Comparison of ENCODE assay signal across 26 mouse cellular contexts in the genomic region with DNA sequence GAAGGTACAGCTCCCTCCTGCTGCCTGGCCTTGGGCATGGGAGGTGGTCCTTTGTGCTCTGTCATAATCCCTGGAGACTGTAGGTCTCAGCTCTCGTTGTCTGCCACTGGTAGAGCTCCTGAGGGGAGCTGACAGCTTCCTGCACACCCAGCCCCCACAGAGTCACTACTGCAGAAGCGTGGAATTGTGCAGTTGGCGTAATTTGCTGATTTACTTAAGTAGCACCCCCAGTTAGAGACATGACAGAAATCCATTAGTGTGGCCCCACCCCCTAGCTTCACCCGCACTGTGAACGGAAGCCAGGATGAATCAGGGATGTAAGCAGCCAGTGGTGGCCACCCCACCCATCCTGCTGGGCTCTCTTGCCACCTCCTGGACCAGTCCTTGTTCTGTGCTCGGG. TPM values are rescaled to one million over a fixed set of nuclear protein-coding genes. Genes with fewer than 3 reads are reported as not detected.
"Had no signal": no experiment of that assay in that cellular context is flagged by ENCODE, and none has a peak within 500 bp of the region (broad histone marks: within the 10 kb centered on the region; RNA-seq: fewer than 3 reads in every experiment).

No protein-coding gene starts in this region.

- ATAC-seq: liver, postnatal 0 days; lung, postnatal 0 days had no signal

- H3K27ac ChIP-seq: left cerebral cortex, adult 2 months; limb, embryonic 12.5 days; limb, embryonic 15.5 days; liver, embryonic 14.5 days; macrophage; midbrain, embryonic 10.5 days; neural tube, embryonic 12.5 days; neural tube, embryonic 15.5 days; stomach, postnatal 0 days had no signal

- H3K9ac ChIP-seq: limb, embryonic 12.5 days; limb, embryonic 15.5 days; liver, embryonic 14.5 days; liver, postnatal 0 days; lung, embryonic 14.5 days; neural tube, embryonic 12.5 days; neural tube, embryonic 15.5 days had no signal

- H3K27me3 ChIP-seq: limb, embryonic 12.5 days; limb, embryonic 15.5 days; neural tube, embryonic 12.5 days; neural tube, embryonic 15.5 days had no signal

- H3K36me3 ChIP-seq: limb, embryonic 12.5 days; limb, embryonic 15.5 days; midbrain, embryonic 10.5 days; neural tube, embryonic 12.5 days; neural tube, embryonic 15.5 days had no signal

- H3K9me3 ChIP-seq: limb, embryonic 12.5 days; limb, embryonic 15.5 days; midbrain, embryonic 10.5 days; neural tube, embryonic 12.5 days; neural tube, embryonic 15.5 days had no signal

- H3K4me1 ChIP-seq: limb, embryonic 12.5 days; limb, embryonic 15.5 days; midbrain, embryonic 10.5 days; neural tube, embryonic 12.5 days had no signal

- H3K4me3 ChIP-seq: left cerebral cortex, adult 2 months; limb, embryonic 12.5 days; limb, embryonic 15.5 days; midbrain, embryonic 10.5 days; neural tube, embryonic 12.5 days; neural tube, embryonic 15.5 days had no signal

- H3K4me2 ChIP-seq: limb, embryonic 12.5 days; limb, embryonic 15.5 days; liver, embryonic 11.5 days; lung, embryonic 14.5 days; neural tube, embryonic 12.5 days; neural tube, embryonic 15.5 days had no signal

- DNase-seq: kidney, adult 18-20 months; kidney, adult 9 months; kidney, postnatal 14 days; kidney, postnatal 4 days; left cerebral cortex, postnatal 4 days; liver, postnatal 0 days; lung, embryonic 14.5 days; midbrain, embryonic 14.5 days; right cerebral cortex, adult 18-20 months; right cerebral cortex, postnatal 25 days; thymus, adult 2 months; thymus, postnatal 14 days; thymus, postnatal 4 days had no signal

RNA-seq across cellular contexts. Expression of gene Mpped1, which starts 53.0 kb away (rescaled TPM):
- total RNA-seq: megakaryocyte, adult 5-6 weeks had no signal
- polyA plus RNA-seq: liver, postnatal 0 days; lung, postnatal 0 days; macrophage; small intestine, adult 2 months had no signal
